Mouse (Mus musculus): ENCODE data around the gene Zbtb16.

The Zbtb16 gene

DNA sequence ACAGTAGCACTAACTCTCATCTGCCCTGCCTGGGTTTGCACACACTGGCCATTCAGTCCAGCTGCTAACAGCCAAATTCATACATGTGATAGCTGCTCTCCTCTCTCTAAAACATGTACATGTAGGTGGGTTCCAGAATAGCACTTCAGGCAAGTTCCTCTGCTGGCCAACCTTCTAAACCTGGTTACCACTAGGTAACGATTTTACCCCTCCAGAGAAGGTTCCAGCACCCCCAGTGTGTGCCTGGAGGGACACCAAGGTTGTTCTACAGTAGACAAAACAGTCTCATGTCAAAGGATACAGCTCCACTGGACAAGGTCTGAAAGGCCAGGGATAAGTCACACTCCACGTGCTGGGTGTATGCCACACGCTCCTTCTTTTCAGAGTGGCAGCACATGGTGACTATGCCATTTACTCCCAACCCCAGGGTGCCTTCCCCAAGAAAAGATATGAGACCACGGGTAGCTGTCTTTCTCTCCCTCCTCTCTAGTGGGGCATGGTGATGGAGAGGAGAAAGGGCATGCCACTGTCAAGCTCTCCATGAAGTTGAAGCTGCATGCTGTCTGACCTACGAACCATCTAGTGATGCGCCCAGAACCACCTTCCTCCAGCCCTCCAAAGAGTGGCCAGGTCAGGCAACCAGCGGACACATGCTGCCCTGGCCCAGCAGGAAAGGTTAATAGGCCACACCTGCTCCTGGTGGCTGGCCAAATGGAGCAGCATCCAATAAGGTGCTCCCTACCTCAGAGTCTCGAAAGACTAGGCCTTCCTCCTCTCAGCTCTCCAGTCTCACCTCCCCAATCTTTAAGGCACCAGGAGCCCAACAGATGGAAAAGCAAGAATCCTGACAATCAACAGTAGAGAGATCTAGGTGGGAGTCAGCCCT lies 104.1 kb downstream of the Zbtb16 start:
- no peak for DNase-seq (ENCODE audit: low read depth, low spot score)

DNA sequence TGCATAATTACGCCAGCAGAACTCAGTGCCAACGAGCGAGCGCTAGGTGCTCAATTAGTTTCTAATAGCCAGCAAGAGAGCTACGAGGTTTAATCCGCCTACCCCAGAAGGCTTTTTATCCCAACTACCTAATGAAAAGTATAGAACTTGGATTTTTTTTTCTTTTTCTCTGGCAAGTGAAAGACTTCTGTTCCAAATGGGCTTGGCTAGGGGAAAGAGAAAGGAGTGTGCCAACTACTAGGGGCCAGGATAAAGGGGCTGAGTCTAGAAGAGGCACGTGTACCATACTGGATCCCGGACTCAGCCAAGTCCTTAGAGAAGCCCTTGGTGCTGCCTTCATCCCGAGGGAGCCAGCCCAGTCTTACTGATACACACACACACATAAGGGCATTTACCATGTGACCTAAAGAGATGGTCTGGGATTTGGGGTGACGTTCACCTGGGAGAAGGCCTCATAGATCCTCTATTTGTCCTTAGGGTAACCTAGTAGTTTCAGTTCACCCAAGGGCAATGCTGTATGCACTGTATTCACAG lies 105.5 kb downstream of the Zbtb16 start:
- DNase-seq (ENCODE audit: low read depth, low spot score): no peak

DNA sequence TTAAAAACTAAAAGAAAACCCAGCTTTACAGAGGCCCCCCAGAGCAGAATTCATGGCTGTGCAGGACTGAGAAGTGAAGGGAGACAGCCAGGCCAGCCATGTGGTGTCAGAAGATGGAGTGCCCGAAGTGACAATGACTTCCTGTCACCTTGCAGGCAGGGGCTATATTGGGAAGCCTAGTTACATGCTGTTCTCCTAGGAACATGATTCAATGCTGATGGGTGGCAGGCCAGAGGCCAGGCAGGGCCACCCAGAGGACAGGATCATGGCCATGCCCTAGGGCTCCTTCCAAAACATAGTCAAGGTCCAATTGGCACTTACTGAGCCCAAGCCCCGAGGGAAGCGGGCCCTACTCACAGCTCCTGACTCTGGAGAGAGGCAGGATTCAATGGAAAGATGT lies 106.6 kb downstream of the Zbtb16 start:
- no peak for DNase-seq (ENCODE audit: low read depth, low spot score)

DNA sequence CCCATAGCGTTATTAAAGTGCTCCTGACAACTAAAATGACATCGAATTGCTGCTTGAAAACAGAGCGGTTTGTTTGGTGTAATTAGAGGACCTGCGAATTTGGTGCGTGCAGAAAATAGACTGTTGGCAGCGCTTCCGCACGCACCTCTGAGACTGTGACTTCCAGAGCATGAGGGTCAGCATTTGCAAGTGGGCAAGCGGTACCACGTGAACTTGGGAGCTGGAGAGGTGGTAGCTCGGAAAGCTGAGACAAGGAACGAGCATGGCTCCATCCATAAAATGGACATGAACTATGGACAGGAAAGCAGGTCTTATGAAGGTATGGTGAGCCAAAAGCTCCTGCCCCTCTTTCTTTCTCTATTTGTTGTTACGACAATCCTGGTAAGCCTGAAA lies 107.3 kb downstream of the Zbtb16 start:
- DNase-seq (ENCODE audit: low read depth, low spot score): no peak

DNA sequence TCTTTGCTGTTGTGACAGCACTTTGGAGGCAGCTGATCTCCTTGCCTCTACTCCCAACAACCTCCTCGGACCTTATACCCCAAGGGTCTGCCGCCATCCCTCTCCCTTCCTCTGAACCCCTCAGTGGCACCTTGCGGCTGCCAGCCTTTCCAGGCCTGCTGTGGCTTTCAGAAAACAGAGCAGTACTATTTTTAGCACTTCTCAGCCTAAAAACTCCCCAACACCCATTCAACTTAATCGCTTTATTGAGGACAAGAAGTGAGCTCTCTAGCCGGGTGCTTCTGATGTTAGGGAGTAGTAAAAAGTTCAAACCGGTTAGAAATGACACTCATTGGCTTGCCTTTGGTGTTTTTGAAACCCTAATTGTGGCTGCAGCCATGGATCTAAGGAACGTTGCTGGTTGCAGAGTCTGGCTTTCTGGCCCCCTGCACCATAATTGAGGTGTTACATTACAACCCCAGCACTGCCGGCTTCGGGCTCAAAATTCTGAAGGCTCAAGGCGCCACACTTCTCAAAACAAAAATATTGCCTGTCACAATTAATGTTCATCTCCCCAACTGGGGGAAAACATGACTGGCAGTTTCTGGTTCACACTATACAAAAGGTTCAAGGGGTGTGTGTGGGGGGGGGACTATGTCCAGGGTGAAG lies 107.8 kb downstream of the Zbtb16 start:
- DNase-seq (ENCODE audit: low read depth, low spot score): no peak

DNA sequence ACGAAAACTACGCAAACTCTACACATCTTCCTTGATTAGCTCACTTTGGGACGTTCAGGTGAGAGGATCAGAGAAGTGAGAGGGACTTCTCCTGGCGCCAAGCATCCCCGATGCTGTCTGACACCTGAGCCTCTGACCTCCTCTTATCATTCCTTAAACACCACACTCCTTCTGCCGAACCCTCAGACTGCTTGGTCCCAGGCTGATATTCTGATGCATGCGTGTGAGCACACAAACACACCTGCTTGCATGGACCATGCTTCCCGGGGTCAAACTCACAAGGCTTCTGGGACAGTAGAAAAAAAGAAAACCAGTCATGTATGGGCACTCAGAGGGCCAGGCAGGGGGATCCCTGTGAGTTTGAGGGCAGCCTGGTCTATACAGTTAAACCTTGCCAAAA lies 109.7 kb downstream of the Zbtb16 start:
- DNase-seq (ENCODE audit: low read depth, low spot score): no peak

DNA sequence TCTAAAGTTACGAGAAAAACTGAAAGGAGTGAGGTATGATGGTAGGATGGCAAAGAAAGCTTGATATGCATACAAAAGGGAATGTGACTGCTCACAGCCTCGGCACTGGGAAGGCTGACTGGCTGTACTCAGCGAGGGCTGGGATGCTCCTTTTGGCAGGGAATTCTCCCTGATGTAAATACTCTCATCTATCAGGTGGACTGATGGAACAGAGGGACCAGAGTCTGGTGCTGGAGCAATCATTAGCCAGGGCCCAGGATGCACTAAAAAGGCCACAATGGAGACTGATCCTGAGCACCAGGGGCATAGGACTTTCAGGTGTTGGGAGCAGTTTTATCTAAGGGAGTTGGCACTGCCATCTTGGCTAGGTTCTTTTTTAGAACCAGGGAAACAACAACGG lies 110.1 kb downstream of the Zbtb16 start:
- no peak for DNase-seq (ENCODE audit: low read depth, low spot score)

DNA sequence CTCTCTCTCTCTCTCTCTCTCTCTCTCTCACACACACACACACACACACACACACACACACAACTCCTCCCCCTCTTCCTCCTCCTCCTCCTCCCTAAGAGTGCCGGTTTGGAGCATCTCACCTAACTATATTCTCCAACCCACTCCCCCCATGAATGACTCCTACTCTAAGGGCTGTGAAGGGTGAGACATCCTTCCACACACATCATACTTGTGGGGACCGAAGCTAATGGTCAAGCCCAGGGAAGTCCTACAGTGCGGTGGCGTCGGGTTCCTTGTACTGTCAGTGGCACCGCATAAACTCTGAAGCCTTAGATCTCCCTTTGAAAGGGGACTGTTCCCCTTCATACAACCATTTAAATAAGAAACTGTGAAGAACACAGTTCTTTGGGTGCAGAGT lies 110.9 kb downstream of the Zbtb16 start:
- DNase-seq (ENCODE audit: low read depth, low spot score): no peak

DNA sequence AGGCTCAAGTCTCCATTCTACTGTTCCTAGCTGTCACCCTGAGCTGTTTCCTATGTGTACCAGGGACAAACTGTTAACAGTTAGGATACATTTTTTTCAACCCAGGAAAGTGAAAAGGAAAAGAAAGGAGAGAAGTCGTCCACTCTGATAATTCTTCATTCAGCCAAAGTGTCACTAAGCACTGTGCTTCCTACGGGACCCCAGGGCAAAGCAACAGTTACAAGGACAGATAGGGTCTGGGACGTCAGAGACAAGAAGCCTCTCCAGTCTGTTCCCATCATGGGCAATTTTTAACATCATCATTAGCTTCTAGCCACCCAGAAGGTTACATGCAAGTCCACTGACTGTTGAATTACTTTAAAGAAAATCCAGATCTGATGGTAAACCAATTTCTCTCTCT lies 111.3 kb downstream of the Zbtb16 start:
- no peak for DNase-seq (ENCODE audit: low read depth, low spot score)

DNA sequence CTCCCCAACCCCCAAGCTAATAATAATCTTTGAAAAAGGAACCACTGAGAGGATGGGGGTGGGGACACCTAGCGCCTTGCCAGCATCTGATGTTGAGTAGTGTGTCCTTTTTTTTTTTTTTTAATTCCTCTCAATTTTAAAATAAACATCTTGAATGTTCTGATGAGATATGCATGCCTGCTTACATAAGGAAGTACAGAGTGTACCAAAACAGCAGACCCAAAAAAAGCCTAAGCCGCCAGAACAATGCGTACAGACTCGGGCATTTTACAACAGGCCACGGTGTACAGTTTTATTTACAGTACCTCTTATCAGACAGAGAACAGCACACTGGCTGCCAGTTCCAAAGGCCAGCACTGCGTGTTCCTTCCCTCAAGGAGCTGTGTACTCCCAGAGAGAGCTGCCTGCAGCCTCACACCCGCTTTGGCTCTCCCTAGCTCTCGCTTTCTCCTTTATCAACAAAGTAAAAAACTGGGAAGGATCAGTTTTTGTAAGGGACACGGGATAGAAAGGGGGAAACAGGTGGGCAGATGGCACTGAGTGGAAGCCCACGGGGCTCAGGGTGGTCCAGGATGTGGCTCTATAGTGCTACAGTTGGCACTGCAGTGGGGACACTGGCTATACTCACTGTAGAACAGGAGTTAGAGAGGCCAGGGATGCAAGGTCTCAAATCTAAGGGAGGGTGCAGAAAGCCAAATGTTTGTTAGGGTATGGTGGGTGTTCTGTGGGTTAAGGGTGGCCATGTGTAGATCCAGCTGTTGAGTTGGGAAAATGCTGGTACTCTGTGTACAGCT lies 112.3 kb downstream of the Zbtb16 start:
- no peak for DNase-seq (ENCODE audit: low read depth, low spot score)

DNA sequence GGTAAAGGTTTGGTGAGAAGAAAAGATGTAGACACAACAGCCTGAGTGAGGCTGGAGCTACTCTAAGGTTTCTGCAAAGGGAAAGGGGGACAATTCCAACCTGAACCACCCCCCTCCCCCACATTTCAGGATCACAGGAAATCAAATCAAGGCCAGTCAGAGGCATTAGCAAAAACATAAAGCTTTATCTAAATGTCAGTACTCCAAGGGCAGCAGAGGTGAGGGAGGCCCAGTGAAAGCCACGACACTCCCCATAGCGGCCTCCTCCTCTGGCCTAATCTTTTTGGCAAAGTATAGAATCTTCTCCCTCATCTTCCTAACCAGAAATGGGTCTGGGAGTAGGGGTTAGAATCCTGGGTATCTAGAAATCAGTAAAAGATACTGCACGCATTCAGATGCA lies 113.0 kb downstream of the Zbtb16 start:
- no peak for DNase-seq (ENCODE audit: low read depth, low spot score)

DNA sequence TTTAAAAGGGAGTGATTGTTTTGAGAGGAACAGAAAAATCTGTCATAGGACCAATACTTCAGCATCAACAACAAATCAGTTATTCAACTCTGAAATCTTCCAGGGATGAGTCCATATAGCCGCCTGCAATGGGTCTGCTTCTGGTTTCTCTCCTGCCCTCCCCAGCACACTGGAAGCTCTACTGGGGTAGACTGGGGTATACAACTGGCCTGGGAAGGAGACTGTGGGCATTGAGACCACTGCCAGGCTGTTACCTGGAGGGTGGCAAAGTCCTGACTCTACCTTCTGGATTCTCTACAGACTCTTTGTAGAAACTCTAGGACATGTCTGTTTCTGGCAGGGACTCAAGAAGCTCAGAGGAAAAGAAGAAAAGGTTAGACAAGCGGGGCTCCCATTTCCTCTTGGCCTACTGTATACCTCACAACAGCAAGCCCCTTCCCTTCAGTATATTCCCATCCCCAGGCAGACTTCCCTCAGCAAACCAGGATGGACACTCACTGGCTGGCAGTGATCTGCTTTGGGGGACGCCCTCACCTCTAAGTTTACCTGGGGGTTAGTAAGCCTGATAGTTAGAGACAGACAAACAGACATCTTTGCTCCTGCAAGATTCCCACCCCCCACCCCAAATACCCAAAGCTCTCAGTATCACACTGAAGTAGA lies 113.6 kb downstream of the Zbtb16 start:
- DNase-seq (ENCODE audit: low read depth, low spot score): no peak

DNA sequence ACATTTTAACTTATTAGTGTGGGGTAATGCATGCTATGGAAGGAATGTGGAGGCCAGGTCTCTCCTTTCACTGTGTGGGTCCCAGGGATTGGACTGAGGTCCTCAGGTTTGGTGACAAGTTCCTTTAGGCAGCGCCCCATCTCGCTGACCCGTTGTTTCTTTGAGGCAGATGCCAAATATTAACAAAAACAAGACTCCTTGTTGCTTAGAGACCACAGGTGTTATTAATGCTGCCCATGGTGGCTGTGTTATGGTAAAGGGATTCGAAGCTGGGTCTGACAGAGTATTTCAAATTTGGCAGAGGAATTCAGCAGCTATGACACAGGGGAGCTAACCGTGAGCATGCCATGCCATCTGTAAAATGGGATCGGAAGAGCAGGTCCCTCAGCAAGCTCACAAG lies 114.4 kb downstream of the Zbtb16 start:
- DNase-seq (ENCODE audit: low read depth, low spot score): no peak

DNA sequence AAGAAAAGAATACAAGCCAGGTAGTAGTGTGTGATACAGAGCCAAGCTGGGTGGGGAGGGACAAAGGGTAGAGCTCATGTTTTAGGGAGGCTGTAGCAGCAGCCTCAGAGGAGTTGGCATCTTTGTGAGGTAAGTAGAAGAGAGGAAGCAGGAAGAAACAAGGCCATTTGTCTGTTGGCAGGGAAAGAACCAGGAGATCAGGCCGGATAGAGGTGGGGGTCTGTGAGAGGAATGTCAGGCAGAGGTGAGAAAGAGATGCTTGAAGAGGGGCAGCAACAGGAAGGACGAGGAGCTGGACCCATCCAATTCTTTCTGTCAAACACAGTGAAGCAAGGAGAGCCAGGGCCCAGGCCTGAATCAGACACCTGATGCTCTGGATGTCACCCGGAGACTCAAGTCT lies 114.8 kb downstream of the Zbtb16 start:
- no peak for DNase-seq (ENCODE audit: low read depth, low spot score)

DNA sequence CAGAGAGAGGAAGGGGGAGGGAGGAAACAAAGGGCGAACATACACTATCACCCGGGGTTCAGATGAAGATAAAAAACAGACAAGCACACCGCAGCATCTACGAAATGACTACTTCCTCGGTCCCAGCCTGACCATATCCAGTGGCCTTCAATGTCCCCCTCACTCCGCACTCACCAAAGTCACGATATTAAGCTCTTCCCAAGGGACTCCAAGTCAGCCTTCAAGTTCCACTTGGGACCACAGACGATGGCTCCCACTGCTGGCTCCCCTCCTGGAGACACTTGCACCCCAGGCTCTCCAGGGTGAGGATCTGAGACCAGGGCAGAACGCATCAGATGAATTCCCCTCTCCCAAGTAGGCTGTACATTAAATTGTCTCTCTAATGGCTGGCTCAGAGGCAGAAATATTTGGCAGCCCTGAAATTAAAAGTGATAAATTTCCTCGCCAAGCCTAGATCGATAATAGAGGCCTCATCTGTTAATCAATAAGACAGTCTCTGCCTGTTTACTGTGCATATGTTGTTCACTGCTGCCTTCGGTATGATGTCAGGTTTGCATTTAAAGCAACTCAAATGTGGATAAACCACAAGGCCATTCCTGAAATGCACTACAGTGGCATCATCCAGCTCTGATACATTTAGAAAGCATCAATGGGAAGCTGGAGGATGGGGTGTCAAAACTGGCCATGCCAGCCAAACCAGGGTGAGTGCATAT lies 115.6 kb downstream of the Zbtb16 start:
- DNase-seq (ENCODE audit: low read depth, low spot score): no peak

DNA sequence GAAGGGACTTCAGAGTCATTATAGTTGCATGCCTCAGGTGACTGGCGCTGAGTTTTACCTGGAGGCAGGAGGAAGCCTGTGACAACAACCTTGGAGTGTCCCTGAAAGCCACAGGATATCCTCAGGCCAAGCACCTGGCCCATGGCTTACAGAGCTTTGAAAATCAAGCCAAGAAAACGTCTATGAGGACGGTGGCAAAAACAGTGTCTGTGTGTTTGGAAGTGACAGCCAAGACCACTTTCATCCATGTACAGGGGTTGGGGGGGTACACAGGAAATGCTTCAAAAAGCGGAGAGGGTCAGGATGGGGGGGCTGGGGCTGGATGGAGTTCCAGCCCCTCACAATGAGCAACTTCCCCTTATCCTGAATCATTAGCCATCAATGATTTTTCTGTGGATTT lies 116.4 kb downstream of the Zbtb16 start:
- no peak for DNase-seq (ENCODE audit: low read depth, low spot score)

DNA sequence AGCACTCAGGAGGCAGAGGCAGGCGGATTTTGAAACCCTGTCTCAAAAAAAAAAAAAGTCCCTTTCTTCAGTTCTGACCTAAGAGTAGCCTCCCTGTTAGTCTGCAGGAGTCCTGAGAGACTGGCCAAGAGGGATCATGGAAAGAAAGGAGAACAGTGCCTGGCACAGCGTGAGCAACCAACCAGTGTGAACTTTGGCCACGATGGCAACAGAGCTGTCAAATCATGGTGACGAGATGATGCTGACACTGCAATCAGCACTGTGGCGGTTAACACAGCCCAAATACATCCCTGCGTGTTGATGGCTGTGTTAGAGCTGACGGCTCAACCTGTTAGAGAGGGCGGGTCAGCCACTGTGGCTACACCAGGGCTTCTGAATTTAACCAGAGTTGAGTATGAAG lies 119.5 kb downstream of the Zbtb16 start:
- DNase-seq (ENCODE audit: low read depth, low spot score): no peak

DNA sequence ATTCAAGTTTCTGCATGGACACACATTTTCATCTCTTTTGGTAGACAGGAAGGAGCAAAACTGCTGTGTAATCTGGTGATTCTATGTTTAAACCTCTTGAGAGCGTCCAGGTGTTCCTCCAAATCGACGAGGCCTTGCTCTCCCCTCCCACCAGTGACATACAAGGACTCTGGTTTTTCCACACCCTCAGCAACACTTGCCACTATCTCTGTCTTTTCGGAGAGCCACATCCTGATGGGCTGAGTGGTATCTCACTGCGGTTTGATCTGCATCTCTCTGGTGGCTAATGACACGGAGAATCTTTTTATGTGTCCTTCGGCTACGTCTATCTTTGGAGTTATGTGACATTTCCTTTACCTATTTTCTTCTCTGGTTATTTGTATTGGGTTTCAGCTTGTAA lies 121.0 kb downstream of the Zbtb16 start:
- no peak for DNase-seq (ENCODE audit: low read depth, low spot score)

DNA sequence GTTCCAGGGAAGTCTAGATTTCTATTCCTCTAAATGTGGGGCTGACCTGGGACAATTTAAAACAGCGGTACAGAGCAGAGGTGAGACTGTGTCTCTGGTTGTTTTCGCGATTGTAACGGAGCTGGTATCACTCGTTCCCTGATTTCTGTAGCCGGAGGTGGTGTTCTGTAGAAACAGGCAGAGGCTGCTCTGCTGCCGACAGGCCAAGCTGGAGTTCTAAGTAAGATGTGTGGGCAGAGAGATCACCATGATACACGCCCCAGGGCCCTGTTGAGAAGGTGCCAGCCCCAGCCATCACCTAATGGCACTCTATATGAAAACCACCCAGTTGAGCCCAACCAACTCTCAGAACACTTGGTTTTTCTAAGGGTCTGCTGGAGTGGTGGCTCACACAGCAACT lies 122.2 kb downstream of the Zbtb16 start:
- DNase-seq (ENCODE audit: low read depth, low spot score): no peak

DNA sequence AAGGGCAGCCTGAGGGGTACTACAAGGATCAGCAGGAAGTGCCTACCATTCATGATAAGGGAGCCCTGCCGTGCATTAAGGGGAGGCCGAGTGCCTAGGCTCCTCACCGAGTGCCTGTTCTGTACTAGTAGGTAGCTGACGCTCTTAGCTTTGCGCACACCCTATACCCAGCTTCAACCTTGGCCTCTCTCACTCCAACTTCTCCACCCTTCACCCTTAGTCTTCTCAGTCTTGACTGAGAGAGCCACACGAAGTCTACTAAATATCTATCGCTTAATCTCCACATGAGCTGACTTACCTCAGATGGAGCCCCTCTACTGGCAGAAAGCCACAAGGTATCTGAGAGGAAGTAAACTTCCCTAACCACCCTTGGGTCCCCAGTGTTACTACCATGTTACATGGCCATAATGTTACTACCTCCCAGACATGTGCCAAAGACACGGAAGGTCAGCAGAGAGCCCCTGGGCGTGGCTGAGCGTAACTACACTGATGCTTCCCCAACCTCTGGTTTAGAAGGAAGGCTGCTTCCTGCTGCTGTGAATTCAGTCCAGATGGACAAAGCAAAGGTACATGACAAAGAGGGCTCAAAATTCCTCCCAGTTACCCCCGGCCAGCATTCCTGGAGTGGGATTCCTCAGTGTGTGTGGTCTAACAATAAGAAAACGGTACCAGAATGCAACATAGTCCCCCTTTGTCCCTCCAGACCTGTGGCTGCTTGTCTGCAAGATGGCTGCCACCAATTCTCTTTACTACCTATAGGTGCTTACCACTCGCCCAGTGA lies 122.8 kb downstream of the Zbtb16 start:
- no peak for DNase-seq (ENCODE audit: low read depth, low spot score)
